Mouse (Mus musculus) kidney, postnatal 10 days (tissue): Measurements from ENCODE around the gene 4921530L21Rik.

Experiments used
- DNase-seq: peaks from one replicate; pipeline ENCODE4 v3.0.0; 2021; ENCODE audit warnings: mixed read lengths

4921530L21Rik gene

GRCm38 (mm10) chr14:95880954-95881353, at the start of gene 4921530L21Rik:
Gene 4921530L21Rik (plus strand): TSS chr14:95881254.
- DNase-seq: no peak

GRCm38 (mm10) chr14:95833866-95834265, 47.2 kb upstream of the 4921530L21Rik start:
- no peak for DNase-seq

- DNase-seq: no peak
These were observed 18.1 kb upstream of the 4921530L21Rik start for GRCm38 (mm10) chr14:95862981-95863380.

- no peak for DNase-seq
These were observed 15.2 kb upstream of the 4921530L21Rik start for GRCm38 (mm10) chr14:95865676-95866416.

- DNase-seq: no peak
These were observed 9.0 kb upstream of the 4921530L21Rik start for GRCm38 (mm10) chr14:95872020-95872419.

GRCm38 (mm10) chr14:95876785-95877510, 4.1 kb upstream of the 4921530L21Rik start:
- no peak for DNase-seq

GRCm38 (mm10) chr14:95877548-95877947, 3.5 kb upstream of the 4921530L21Rik start:
- no peak for DNase-seq

GRCm38 (mm10) chr14:95899458-95899857, 18.4 kb downstream of the 4921530L21Rik start:
- DNase-seq: no peak

- no peak for DNase-seq
These were observed 23.6 kb downstream of the 4921530L21Rik start for GRCm38 (mm10) chr14:95904591-95905095.

GRCm38 (mm10) chr14:95913293-95913692, 32.2 kb downstream of the 4921530L21Rik start:
- DNase-seq: no peak

GRCm38 (mm10) chr14:95926742-95927141, 45.7 kb downstream of the 4921530L21Rik start:
- no peak for DNase-seq

- DNase-seq: no peak
These were observed 47.0 kb downstream of the 4921530L21Rik start for GRCm38 (mm10) chr14:95927810-95928785.
